11 mouse cellular contexts compared by ENCODE assay signal in genomic region chr2:70097229-70098095, GRCm38 (mm10). TPM values are rescaled to one million over a fixed set of nuclear protein-coding genes. Genes with fewer than 3 reads are reported as not detected.
DNase-seq lines count a peak whose midpoint lies in the region; TF ChIP-seq lines count a peak whose summit lies in the region.
"Had no signal": no experiment of that assay in that cellular context is flagged by ENCODE, and none has a peak within 500 bp of the region (broad histone marks: within the 10 kb centered on the region; RNA-seq: fewer than 3 reads in every experiment).

No protein-coding gene starts in this region.

- DNase-seq in left cerebral cortex, adult 11 months (ENCODE audit: low spot score) = peak; percentile 55
- DNase-seq in left cerebral cortex, postnatal 4 days = no peak
- DNase-seq in frontal cortex, postnatal 36 days (ENCODE audit: low spot score in 2 of 2) = peak; percentile 45 to 61
- peak; percentile 25 to 67 for DNase-seq in left cerebral cortex, adult 2 months (ENCODE audit: extremely low spot score in 1 of 2, low spot score in 2 of 2)
- DNase-seq in right cerebral cortex, postnatal 4 days = peak; percentile 44
- DNase-seq in thymus, postnatal 4 days = no peak
- no peak for DNase-seq in adrenal gland, adult 2 months
- DNase-seq: cerebellum, postnatal 25 days; kidney, postnatal 4 days; liver, embryonic 13.5 days had no signal

- H3K4me3 ChIP-seq in left cerebral cortex, adult 2 months = no peak overlapping the region
- H3K4me3 ChIP-seq: embryonic facial prominence, embryonic 15.5 days; liver, embryonic 13.5 days had no signal

- no peak overlapping the region for H3K27ac ChIP-seq in left cerebral cortex, adult 2 months
- H3K27ac ChIP-seq: embryonic facial prominence, embryonic 15.5 days; liver, embryonic 13.5 days had no signal

- no peak for TF ChIP-seq CTCF in left cerebral cortex, adult 2 months (IDR thresholded peaks at IDR 0.05)

- intact Hi-C loops in left cerebral cortex, postnatal 4 days (cut with DNase I) = no loop called here
- intact Hi-C loops in left cerebral cortex, adult 2 months (cut with DNase I) = no loop called here

RNA-seq across cellular contexts. Expression of gene Myo3b, which starts 58.5 kb away (rescaled TPM):
- 1 to 10 TPM; 1.1 to 1.3 TPM for total RNA-seq in left cerebral cortex, postnatal 4 days (2021)
- under 1 TPM; 0.61 to 0.72 TPM for total RNA-seq in left cerebral cortex, adult 2 months (2021)
- not detected for total RNA-seq in adrenal gland, adult 2 months (2021)
- 0.02 TPM in 1 of 2 replicates, not detected in the other for polyA plus RNA-seq in adrenal gland, adult 2 months (2012; rRNA removed)
- polyA plus RNA-seq: embryonic facial prominence, embryonic 15.5 days; liver, embryonic 13.5 days had no signal

Comparison
In these comparisons a context has a peak if more than half of its experiments do, and no peak if none do; other contexts are left out.
1. DNase-seq: peak in left cerebral cortex, adult 11 months (single experiment), frontal cortex, postnatal 36 days (2 of 2), left cerebral cortex, adult 2 months (2 of 2) and right cerebral cortex, postnatal 4 days (single experiment); none in left cerebral cortex, postnatal 4 days (single experiment), thymus, postnatal 4 days (single experiment) and adrenal gland, adult 2 months (single experiment).